Mouse (Mus musculus): ENCODE data around the gene Olfr1193. TPM values are rescaled to one million over a fixed set of nuclear protein-coding genes. Genes with fewer than 3 reads are reported as not detected.

Olfr1193 gene
- not detected for polyA plus RNA-seq (2014; fragmentation: Illumina TruSeq; extraction: RNeasy Lipid Tissue Mini Kit (QIAGEN cat#74804); ENCODE audit: low read depth, low replicate concordance)

GRCm38 (mm10) chr2:88675328-88675727 is at the start of gene Olfr1193:
Gene Olfr1193, plus strand, starts transcription at chr2:88675628.

DNA sequence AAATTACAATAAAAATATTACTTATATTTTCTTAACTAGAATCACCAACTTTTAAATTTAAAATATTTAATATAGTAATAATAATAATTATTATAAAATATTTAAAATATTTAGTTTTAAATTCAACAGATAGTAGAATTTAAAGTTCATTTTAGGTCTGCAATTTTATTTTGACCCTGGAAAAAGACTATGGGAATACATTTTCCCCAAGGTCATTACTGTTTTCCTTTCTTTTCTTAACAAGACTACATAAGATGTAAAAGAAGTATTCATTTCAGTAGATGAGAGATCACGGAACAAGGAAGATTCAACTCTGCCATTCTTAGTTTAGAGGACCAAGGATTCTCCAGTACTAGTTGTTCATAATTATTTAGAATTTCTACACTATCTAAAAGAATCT is 35.2 kb upstream of the Olfr1193 start, which contains the start of gene Olfr1191-ps1:
Olfr1191-ps1 (plus strand) TSS at position 301 of the 400 bp plus-strand sequence.

DNA sequence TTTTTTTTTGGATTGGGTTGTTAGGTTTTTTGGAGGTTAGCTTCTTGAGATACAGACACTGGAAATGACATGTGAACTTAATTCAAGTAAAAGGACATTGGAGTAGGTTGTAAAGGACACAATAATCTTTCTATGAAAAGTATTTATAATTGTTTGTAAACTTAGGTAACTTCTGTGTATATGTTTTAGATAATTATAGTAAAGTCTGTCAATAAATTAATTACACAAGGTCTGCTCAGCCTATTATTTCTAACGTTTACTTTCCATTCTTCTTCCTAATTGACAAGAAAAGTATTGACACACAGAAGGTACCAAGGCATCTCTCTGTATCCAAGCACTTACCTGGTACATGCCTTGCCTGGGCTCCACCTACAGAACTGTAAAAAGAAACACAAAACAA is 27.2 kb upstream of the Olfr1193 start, which contains the start of gene Olfr1192-ps1:
Olfr1192-ps1 (plus strand) TSS at position 301 of the 400 bp plus-strand sequence.

DNA sequence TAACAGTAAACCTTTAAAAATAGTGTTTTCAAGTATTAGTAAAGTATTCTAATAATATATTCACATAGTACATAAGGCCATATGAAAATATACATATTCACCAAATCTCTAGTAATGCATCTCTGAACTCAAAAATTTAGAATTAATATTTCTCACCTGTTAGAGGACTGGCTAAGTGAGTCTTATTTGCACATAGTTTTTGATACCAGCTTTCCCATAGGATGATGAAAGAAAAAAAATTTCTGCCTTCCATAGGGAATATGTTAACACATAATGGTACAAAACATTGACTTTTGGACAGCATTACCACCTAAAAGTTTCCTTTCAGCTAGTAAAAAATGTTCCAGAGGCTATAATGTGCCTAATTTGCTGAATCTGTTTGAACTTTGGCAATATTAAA is 13.7 kb downstream of the Olfr1193 start, which contains the start of gene Olfr1195:
Olfr1195 (minus strand) TSS at position 101 of the 400 bp plus-strand sequence.

DNA sequence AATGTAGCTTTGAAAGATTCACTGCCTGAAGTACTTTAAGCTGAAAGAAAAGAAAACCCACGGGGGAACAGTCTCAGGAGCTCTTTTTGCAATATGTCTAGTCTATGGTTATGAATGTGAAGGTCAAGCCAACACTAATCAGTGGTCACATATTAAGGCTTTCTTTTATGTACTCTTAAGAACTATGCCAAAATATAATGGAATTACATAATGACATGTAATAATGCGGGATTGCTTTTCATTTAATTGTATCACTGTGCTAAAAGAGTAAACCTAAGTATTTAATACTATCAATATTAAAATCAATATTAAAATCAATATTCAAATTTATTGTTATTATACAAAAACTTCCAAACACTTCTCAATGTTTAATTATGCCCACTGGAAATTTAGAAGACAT is 29.1 kb downstream of the Olfr1193 start, which contains the start of gene Olfr1196:
Olfr1196 (minus strand) TSS at position 101 of the 400 bp plus-strand sequence.

Other genes starting within 250 kb of the Olfr1193 start
- not detected for gene Olfr1181, start 249.5 kb upstream of the Olfr1193 start, polyA plus RNA-seq (2014; fragmentation: Illumina TruSeq; extraction: RNeasy Lipid Tissue Mini Kit (QIAGEN cat#74804); ENCODE audit: low read depth, low replicate concordance)
- not detected for gene Gm13757, start 226.5 kb upstream of the Olfr1193 start, polyA plus RNA-seq (2014; fragmentation: Illumina TruSeq; extraction: RNeasy Lipid Tissue Mini Kit (QIAGEN cat#74804); ENCODE audit: low read depth, low replicate concordance)
- gene Olfr1183, start 220.8 kb upstream of the Olfr1193 start, polyA plus RNA-seq (2014; fragmentation: Illumina TruSeq; extraction: RNeasy Lipid Tissue Mini Kit (QIAGEN cat#74804); ENCODE audit: low read depth, low replicate concordance): not detected
- gene Olfr1184, start 192.0 kb upstream of the Olfr1193 start, polyA plus RNA-seq (2014; fragmentation: Illumina TruSeq; extraction: RNeasy Lipid Tissue Mini Kit (QIAGEN cat#74804); ENCODE audit: low read depth, low replicate concordance): not detected
- not detected for gene Olfr1185-ps1, start 182.3 kb upstream of the Olfr1193 start, polyA plus RNA-seq (2014; fragmentation: Illumina TruSeq; extraction: RNeasy Lipid Tissue Mini Kit (QIAGEN cat#74804); ENCODE audit: low read depth, low replicate concordance)
- not detected for gene Olfr1186, start 157.1 kb upstream of the Olfr1193 start, polyA plus RNA-seq (2014; fragmentation: Illumina TruSeq; extraction: RNeasy Lipid Tissue Mini Kit (QIAGEN cat#74804); ENCODE audit: low read depth, low replicate concordance)
- not detected for gene Olfr1188, start 118.7 kb upstream of the Olfr1193 start, polyA plus RNA-seq (2014; fragmentation: Illumina TruSeq; extraction: RNeasy Lipid Tissue Mini Kit (QIAGEN cat#74804); ENCODE audit: low read depth, low replicate concordance)
- not detected for gene Olfr1189, start 89.2 kb upstream of the Olfr1193 start, polyA plus RNA-seq (2014; fragmentation: Illumina TruSeq; extraction: RNeasy Lipid Tissue Mini Kit (QIAGEN cat#74804); ENCODE audit: low read depth, low replicate concordance)
- gene Olfr1191-ps1, start 35.1 kb upstream of the Olfr1193 start, polyA plus RNA-seq (2014; fragmentation: Illumina TruSeq; extraction: RNeasy Lipid Tissue Mini Kit (QIAGEN cat#74804); ENCODE audit: low read depth, low replicate concordance): not detected
- gene Olfr1192-ps1, start 27.1 kb upstream of the Olfr1193 start, polyA plus RNA-seq (2014; fragmentation: Illumina TruSeq; extraction: RNeasy Lipid Tissue Mini Kit (QIAGEN cat#74804); ENCODE audit: low read depth, low replicate concordance): not detected
- gene Olfr1195, start 13.6 kb downstream of the Olfr1193 start, polyA plus RNA-seq (2014; fragmentation: Illumina TruSeq; extraction: RNeasy Lipid Tissue Mini Kit (QIAGEN cat#74804); ENCODE audit: low read depth, low replicate concordance): not detected
- gene Olfr1196, start 29.0 kb downstream of the Olfr1193 start, polyA plus RNA-seq (2014; fragmentation: Illumina TruSeq; extraction: RNeasy Lipid Tissue Mini Kit (QIAGEN cat#74804); ENCODE audit: low read depth, low replicate concordance): not detected
- not detected for gene Olfr1197, start 56.7 kb downstream of the Olfr1193 start, polyA plus RNA-seq (2014; fragmentation: Illumina TruSeq; extraction: RNeasy Lipid Tissue Mini Kit (QIAGEN cat#74804); ENCODE audit: low read depth, low replicate concordance)
- gene Olfr1198, start 75.7 kb downstream of the Olfr1193 start, polyA plus RNA-seq (2014; fragmentation: Illumina TruSeq; extraction: RNeasy Lipid Tissue Mini Kit (QIAGEN cat#74804); ENCODE audit: low read depth, low replicate concordance): not detected
- not detected for gene Olfr1199, start 84.8 kb downstream of the Olfr1193 start, polyA plus RNA-seq (2014; fragmentation: Illumina TruSeq; extraction: RNeasy Lipid Tissue Mini Kit (QIAGEN cat#74804); ENCODE audit: low read depth, low replicate concordance)
- gene Olfr1200, start 94.9 kb downstream of the Olfr1193 start, polyA plus RNA-seq (2014; fragmentation: Illumina TruSeq; extraction: RNeasy Lipid Tissue Mini Kit (QIAGEN cat#74804); ENCODE audit: low read depth, low replicate concordance): not detected
- not detected for gene Olfr1201, start 117.4 kb downstream of the Olfr1193 start, polyA plus RNA-seq (2014; fragmentation: Illumina TruSeq; extraction: RNeasy Lipid Tissue Mini Kit (QIAGEN cat#74804); ENCODE audit: low read depth, low replicate concordance)
- gene Olfr1202, start 138.9 kb downstream of the Olfr1193 start, polyA plus RNA-seq (2014; fragmentation: Illumina TruSeq; extraction: RNeasy Lipid Tissue Mini Kit (QIAGEN cat#74804); ENCODE audit: low read depth, low replicate concordance): not detected
- not detected for gene Olfr1205, start 154.1 kb downstream of the Olfr1193 start, polyA plus RNA-seq (2014; fragmentation: Illumina TruSeq; extraction: RNeasy Lipid Tissue Mini Kit (QIAGEN cat#74804); ENCODE audit: low read depth, low replicate concordance)
- gene Olfr1204, start 173.7 kb downstream of the Olfr1193 start, polyA plus RNA-seq (2014; fragmentation: Illumina TruSeq; extraction: RNeasy Lipid Tissue Mini Kit (QIAGEN cat#74804); ENCODE audit: low read depth, low replicate concordance): not detected
- gene Olfr1206, start 187.6 kb downstream of the Olfr1193 start, polyA plus RNA-seq (2014; fragmentation: Illumina TruSeq; extraction: RNeasy Lipid Tissue Mini Kit (QIAGEN cat#74804); ENCODE audit: low read depth, low replicate concordance): not detected
- gene Olfr1208, start 226.7 kb downstream of the Olfr1193 start, polyA plus RNA-seq (2014; fragmentation: Illumina TruSeq; extraction: RNeasy Lipid Tissue Mini Kit (QIAGEN cat#74804); ENCODE audit: low read depth, low replicate concordance): not detected
- not detected for gene Olfr1209, start 239.5 kb downstream of the Olfr1193 start, polyA plus RNA-seq (2014; fragmentation: Illumina TruSeq; extraction: RNeasy Lipid Tissue Mini Kit (QIAGEN cat#74804); ENCODE audit: low read depth, low replicate concordance)

All from adrenal gland, adult 10 weeks (tissue).